Mouse (Mus musculus) lung, postnatal 10 days (tissue): ENCODE results near the gene Gm17026.
"Not testable (repeated sequence)": the region's sequence is repeated elsewhere in the genome, so short reads cannot be mapped to it uniquely, and the experiment has no call there.

ENCODE experiments used
- DNase-seq: peaks from one replicate; pipeline ENCODE4 v3.0.0; 2021

Gene Gm17026

DNA sequence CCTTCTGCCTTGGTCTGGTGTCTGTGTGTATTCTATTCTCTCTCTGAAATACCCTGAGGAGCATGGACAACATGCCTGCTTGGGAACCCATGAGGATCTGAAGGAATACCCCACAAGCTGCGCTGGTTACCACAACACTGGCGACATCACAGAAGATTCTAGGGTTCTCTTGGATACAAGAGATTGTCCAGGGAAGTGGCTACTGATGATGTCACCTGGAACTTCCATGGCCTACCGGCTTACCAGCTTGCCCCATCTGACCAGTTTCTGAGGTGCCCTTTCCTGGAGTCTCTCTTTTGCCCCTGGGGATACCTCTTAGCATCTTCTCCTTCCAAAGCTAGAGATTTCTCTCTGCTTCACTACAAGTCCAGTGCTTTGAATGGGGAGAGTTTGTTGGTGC lies at the start of gene Gm17026:
Gene Gm17026 (minus strand): TSS at position 101 of the 400 bp plus-strand sequence.
- DNase-seq: not testable (repeated sequence)

GRCm38 (mm10) chr14:42297258-42297657 lies 37.4 kb upstream of the Gm17026 start, which contains the start of gene Gm9611:
Gene Gm9611, minus strand, starts transcription at chr14:42297358.
- not testable (repeated sequence) for DNase-seq

DNA sequence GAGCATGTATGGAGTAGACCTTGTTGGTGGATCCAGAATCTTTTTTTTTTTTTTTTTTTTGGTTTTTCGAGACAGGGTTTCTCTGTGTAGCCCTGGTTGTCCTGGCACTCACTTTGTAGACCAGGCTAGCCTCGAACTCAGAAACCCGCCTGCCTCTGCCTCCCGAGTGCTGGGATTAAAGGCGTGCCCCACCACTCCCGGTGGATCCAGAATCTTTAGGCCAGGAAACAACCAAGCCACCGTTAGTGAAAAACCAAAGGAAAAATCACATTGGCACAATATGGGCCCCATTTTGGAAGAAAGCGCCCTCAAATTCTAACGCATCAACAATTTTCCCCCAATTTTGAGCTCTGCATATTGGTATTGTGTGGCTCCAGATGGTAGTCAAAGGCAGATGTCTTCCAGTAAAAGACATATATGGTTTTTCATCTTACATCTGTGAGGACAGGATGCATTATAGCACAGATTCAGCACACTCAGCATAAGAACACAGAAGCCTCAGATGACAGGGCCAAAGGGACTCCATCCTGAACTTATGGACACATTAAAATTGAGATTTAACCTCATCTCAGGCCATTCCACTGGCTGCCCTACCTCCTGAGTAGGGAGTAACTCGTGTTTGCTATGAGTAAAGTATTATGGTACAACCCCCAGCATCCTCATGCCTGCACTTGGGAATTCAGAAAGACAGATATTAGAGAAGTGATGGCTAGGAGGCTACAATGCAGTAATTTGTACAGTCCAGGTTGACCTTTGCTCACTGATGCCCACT lies 42.9 kb downstream of the Gm17026 start:
- peak; percentile 1 for DNase-seq
